Mouse (Mus musculus): ENCODE data around the gene Gm28557. TPM values are rescaled to one million over a fixed set of nuclear protein-coding genes. Genes with fewer than 3 reads are reported as not detected.

Gm28557 gene
- 1.7 and 1.8 TPM in 2 replicates for polyA plus RNA-seq (2012; rRNA removed)

GRCm38 (mm10) chr13:67108194-67108820, at the start of gene Gm28557:
Gene Gm28557 (minus strand): TSS chr13:67108604.

GRCm38 (mm10) chr13:67121360-67121759, 13.0 kb upstream of the Gm28557 start, which contains the start of gene Zfp759:
Gene Zfp759 (plus strand): TSS chr13:67121660.

GRCm38 (mm10) chr13:67116163-67116562, 7.8 kb upstream of the Gm28557 start, which contains the start of gene Rslcan18:
Gene Rslcan18 (minus strand): TSS chr13:67116263.

GRCm38 (mm10) chr13:67097876-67098275, 10.5 kb downstream of the Gm28557 start, which contains the start of gene Zfp708:
Gene Zfp708 (minus strand): TSS chr13:67097976.

GRCm38 (mm10) chr13:67060786-67061358, 47.5 kb downstream of the Gm28557 start, which contains the start of gene Zfp712:
Gene Zfp712 (minus strand): TSS chr13:67061170.

Other genes starting within 250 kb of the Gm28557 start
- 0.27 and 0.37 TPM in 2 replicates for gene Gm10767, start 203.7 kb downstream of the Gm28557 start, polyA plus RNA-seq (2012; rRNA removed)
- 0.37 TPM in 2 replicates for gene Zfp712, start 47.4 kb downstream of the Gm28557 start, polyA plus RNA-seq (2012; rRNA removed)
- gene Zfp708, start 10.6 kb downstream of the Gm28557 start, polyA plus RNA-seq (2012; rRNA removed) = 0.85 and 0.95 TPM in 2 replicates
- 0.20 and 0.25 TPM in 2 replicates for gene Rslcan18, start 7.7 kb upstream of the Gm28557 start, polyA plus RNA-seq (2012; rRNA removed)
- gene Zfp759, start 13.1 kb upstream of the Gm28557 start, polyA plus RNA-seq (2012; rRNA removed) = 0.38 and 0.40 TPM in 2 replicates
- gene Rsl1, start 64.6 kb upstream of the Gm28557 start, polyA plus RNA-seq (2012; rRNA removed) = 1.2 and 1.4 TPM in 2 replicates
- 0.18 and 0.21 TPM in 2 replicates for gene Zfp455, start 85.9 kb upstream of the Gm28557 start, polyA plus RNA-seq (2012; rRNA removed)
- 0.47 and 0.52 TPM in 2 replicates for gene Zfp458, start 169.9 kb upstream of the Gm28557 start, polyA plus RNA-seq (2012; rRNA removed)
- 0.41 and 0.48 TPM in 2 replicates for gene Zfp457, start 197.9 kb upstream of the Gm28557 start, polyA plus RNA-seq (2012; rRNA removed)
- gene Zfp595, start 224.0 kb upstream of the Gm28557 start, polyA plus RNA-seq (2012; rRNA removed) = 1.2 and 1.3 TPM in 2 replicates

All from liver, embryonic 14 days (tissue).